1 mouse cellular context compared by ENCODE assay signal in the genomic region with DNA sequence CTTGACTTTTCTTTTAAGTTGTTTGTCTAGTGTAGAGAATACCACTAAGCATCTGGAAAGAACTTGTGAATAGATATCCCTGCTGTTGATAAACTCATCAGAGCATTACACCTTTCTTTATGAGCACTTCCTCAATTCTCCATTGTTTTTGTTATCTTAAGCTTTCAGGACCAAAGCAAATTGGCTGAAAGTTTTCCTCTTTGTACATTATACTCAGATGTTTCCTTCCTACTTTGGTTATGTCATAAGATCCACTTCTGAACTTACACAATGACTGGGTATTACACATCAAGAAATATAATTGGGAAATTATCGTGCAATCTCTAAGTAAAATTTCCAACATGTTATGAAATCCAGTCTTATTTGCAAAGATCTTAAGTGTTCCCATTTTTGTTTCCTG.
TF ChIP-seq lines count a peak whose summit lies in the region.

No protein-coding gene starts in this region.

TF ChIP-seq in MEL, 35 proteins besides CTCF, POLR2A, EP300 and RAD21 (continued from another document):
- no peak for TF ChIP-seq MYB (IDR thresholded peaks at IDR 0.05; ENCODE audit: low read depth, low read length)
- TF ChIP-seq RCOR1 (IDR thresholded peaks at IDR 0.05; ENCODE audit: low read depth, low read length), result peak; percentile 70
- TF ChIP-seq SMC3 (IDR thresholded peaks at IDR 0.05; ENCODE audit: low read depth, low read length), result no peak
- TF ChIP-seq KAT2A (conservative IDR thresholded peaks at IDR 0.05; ENCODE audit: low read depth, low read length), result no peak
- no peak for TF ChIP-seq ZMIZ1 (IDR thresholded peaks at IDR 0.05; ENCODE audit: low read depth, low read length)
- peak; percentile 91 for TF ChIP-seq TCF12 (IDR thresholded peaks at IDR 0.05; ENCODE audit: low read depth, low read length)
- TF ChIP-seq NELFE (IDR thresholded peaks at IDR 0.05; ENCODE audit: low read depth, low read length), result no peak
- no peak for TF ChIP-seq HCFC1 (IDR thresholded peaks at IDR 0.05; ENCODE audit: low read depth, low read length)
- peak; percentile 78 for TF ChIP-seq TAL1 (IDR thresholded peaks at IDR 0.05; ENCODE audit: low read length)
- TF ChIP-seq ETS1 (IDR thresholded peaks at IDR 0.05; ENCODE audit: low read depth, low read length), result peak; percentile 90
